Mouse (Mus musculus): ENCODE results near the gene Brd4. TPM values are rescaled to one million over a fixed set of nuclear protein-coding genes. Genes with fewer than 3 reads are reported as not detected.

Gene Brd4
- polyA plus RNA-seq, 1 experiment from 2014 or later: 101 TPM

GRCm38 (mm10) chr17:32165266-32165802, 119.2 kb downstream of the Brd4 start:
- H3K4me1 ChIP-seq (ENCODE audit: control insufficient read depth, insufficient read depth, low read length): peaks cover 24% of the 10 kb centered on the region
- ATAC-seq (ENCODE audit: low FRiP score, low TSS enrichment): peak; percentile 74
- 5% methylated on average over 9 of the region's 9 CpGs for WGBS

GRCm38 (mm10) chr17:32164780-32165179, 119.7 kb downstream of the Brd4 start:
- Histone ChIP-seq H3K4me1 (ENCODE audit: control insufficient read depth, insufficient read depth, low read length) (peaks cover 24% of the 10 kb centered on the region), H3K9me3 (ENCODE audit: control insufficient read depth, low read length) (no peaks in the 10 kb centered on the region), H3K4me2 (ENCODE audit: low read length) (peak overlapping the region; percentile 85), H3K9ac (replicated peaks; ENCODE audit: low read length) (no peak overlapping the region), H3K27me3 (ENCODE audit: control insufficient read depth, insufficient read depth, low read length) (no peaks in the 10 kb centered on the region), H3K27ac (replicated peaks; ENCODE audit: low read depth, low read length) (peak overlapping the region; percentile 84; the same call in 1 of the 2 replicates), H3K36me3 (ENCODE audit: control insufficient read depth, insufficient read depth, low read length) (no peaks in the 10 kb centered on the region), H3K4me3 (replicated peaks; ENCODE audit: low read depth, low read length) (no peak overlapping the region)
- DNase-seq (no peak), ATAC-seq (ENCODE audit: low FRiP score, low TSS enrichment) (no peak)

More at GRCm38 (mm10) chr17:32165266-32165802, 119.2 kb downstream of the Brd4 start:
- Histone ChIP-seq H3K36me3 (ENCODE audit: control insufficient read depth, insufficient read depth, low read length) (no peaks in the 10 kb centered on the region), H3K4me3 (replicated peaks; ENCODE audit: low read depth, low read length) (peak overlapping the region; percentile 49), H3K27me3 (ENCODE audit: control insufficient read depth, insufficient read depth, low read length) (no peaks in the 10 kb centered on the region), H3K9me3 (ENCODE audit: control insufficient read depth, low read length) (no peaks in the 10 kb centered on the region), H3K27ac (replicated peaks; ENCODE audit: low read depth, low read length) (peak overlapping the region; percentile 84), H3K4me2 (ENCODE audit: low read length) (peak overlapping the region; percentile 85), H3K9ac (replicated peaks; ENCODE audit: low read length) (peak overlapping the region; percentile 70)
- DNase-seq: no peak

- peaks cover 24% of the 10 kb centered on the region for H3K4me1 ChIP-seq (ENCODE audit: control insufficient read depth, insufficient read depth, low read length)
- no peaks in the 10 kb centered on the region for H3K9me3 ChIP-seq (ENCODE audit: control insufficient read depth, low read length)
- H3K4me3 ChIP-seq (replicated peaks; ENCODE audit: low read depth, low read length): no peak overlapping the region
- H3K27ac ChIP-seq (replicated peaks; ENCODE audit: low read depth, low read length): 0 out of 2 replicates have a peak overlapping the region, but pooled peaks have one; percentile 6
- ATAC-seq (ENCODE audit: low FRiP score, low TSS enrichment): no peak
- no peaks in the 10 kb centered on the region for H3K36me3 ChIP-seq (ENCODE audit: control insufficient read depth, insufficient read depth, low read length)
- H3K4me2 ChIP-seq (ENCODE audit: low read length): peak overlapping the region; percentile 17; the same call in 1 of the 2 replicates
- H3K27me3 ChIP-seq (ENCODE audit: control insufficient read depth, insufficient read depth, low read length): no peaks in the 10 kb centered on the region
- H3K9ac ChIP-seq (replicated peaks; ENCODE audit: low read length): no peak overlapping the region
- WGBS: 57% methylated on average over 6 of the region's 6 CpGs
- peak; percentile 41 for DNase-seq
These were observed 120.4 kb downstream of the Brd4 start for GRCm38 (mm10) chr17:32163910-32164650.

- H3K4me2 ChIP-seq (ENCODE audit: low read length): peak overlapping the region; percentile 93
- no peaks in the 10 kb centered on the region for H3K9me3 ChIP-seq (ENCODE audit: control insufficient read depth, low read length)
- no peaks in the 10 kb centered on the region for H3K27me3 ChIP-seq (ENCODE audit: control insufficient read depth, insufficient read depth, low read length)
- H3K4me1 ChIP-seq (ENCODE audit: control insufficient read depth, insufficient read depth, low read length): peaks cover 24% of the 10 kb centered on the region
- H3K36me3 ChIP-seq (ENCODE audit: control insufficient read depth, insufficient read depth, low read length): 0 out of 2 replicates have a peak, but pooled peaks cover 2% of the 10 kb centered on the region
- H3K4me3 ChIP-seq (replicated peaks; ENCODE audit: low read depth, low read length): peak overlapping the region; percentile 59
- 2% methylated on average over 58 of the region's 58 CpGs for WGBS
- peak overlapping the region; percentile 67 for H3K9ac ChIP-seq (replicated peaks; ENCODE audit: low read length)
- DNase-seq (peak; percentile 86), ATAC-seq (ENCODE audit: low FRiP score, low TSS enrichment) (0 out of 2 replicates have a peak, but pooled peaks have one; percentile 13)
- H3K27ac ChIP-seq (replicated peaks; ENCODE audit: low read depth, low read length): peak overlapping the region; percentile 20
These were observed 122.2 kb downstream of the Brd4 start for GRCm38 (mm10) chr17:32162112-32162850.

GRCm38 (mm10) chr17:32160882-32161281, 123.6 kb downstream of the Brd4 start:
- Histone ChIP-seq H3K9ac (replicated peaks; ENCODE audit: low read length) (no peak overlapping the region), H3K9me3 (ENCODE audit: control insufficient read depth, low read length) (no peaks in the 10 kb centered on the region), H3K27ac (replicated peaks; ENCODE audit: low read depth, low read length) (no peak overlapping the region), H3K4me1 (ENCODE audit: control insufficient read depth, insufficient read depth, low read length) (peaks cover 13% of the 10 kb centered on the region), H3K36me3 (ENCODE audit: control insufficient read depth, insufficient read depth, low read length) (peaks cover 2% of the 10 kb centered on the region; the same call in 1 of the 2 replicates), H3K27me3 (ENCODE audit: control insufficient read depth, insufficient read depth, low read length) (no peaks in the 10 kb centered on the region), H3K4me2 (ENCODE audit: low read length) (no peak overlapping the region), H3K4me3 (replicated peaks; ENCODE audit: low read depth, low read length) (no peak overlapping the region)
- 90% methylated on average over 4 of the region's 4 CpGs for WGBS
- DNase-seq (no peak), ATAC-seq (ENCODE audit: low FRiP score, low TSS enrichment) (no peak)

GRCm38 (mm10) chr17:32158841-32159240, 125.7 kb downstream of the Brd4 start:
- H3K9me3 ChIP-seq (ENCODE audit: control insufficient read depth, low read length): no peaks in the 10 kb centered on the region
- no peak overlapping the region for H3K9ac ChIP-seq (replicated peaks; ENCODE audit: low read length)
- no peak for ATAC-seq (ENCODE audit: low FRiP score, low TSS enrichment)
- H3K36me3 ChIP-seq (ENCODE audit: control insufficient read depth, insufficient read depth, low read length): peaks cover 10% of the 10 kb centered on the region
- no peaks in the 10 kb centered on the region for H3K27me3 ChIP-seq (ENCODE audit: control insufficient read depth, insufficient read depth, low read length)
- no peak overlapping the region for H3K4me3 ChIP-seq (replicated peaks; ENCODE audit: low read depth, low read length)
- no peak overlapping the region for H3K4me2 ChIP-seq (ENCODE audit: low read length)
- 91% methylated on average over 13 of the region's 13 CpGs for WGBS
- H3K27ac ChIP-seq (replicated peaks; ENCODE audit: low read depth, low read length): no peak overlapping the region
- H3K4me1 ChIP-seq (ENCODE audit: control insufficient read depth, insufficient read depth, low read length): no peaks in the 10 kb centered on the region
- DNase-seq: no peak

- H3K9me3 ChIP-seq (ENCODE audit: control insufficient read depth, low read length): no peaks in the 10 kb centered on the region
- H3K9ac ChIP-seq (replicated peaks; ENCODE audit: low read length): no peak overlapping the region
- peaks cover 27% of the 10 kb centered on the region for H3K36me3 ChIP-seq (ENCODE audit: control insufficient read depth, insufficient read depth, low read length)
- H3K4me3 ChIP-seq (replicated peaks; ENCODE audit: low read depth, low read length): no peak overlapping the region
- no peak for ATAC-seq (ENCODE audit: low FRiP score, low TSS enrichment)
- H3K4me2 ChIP-seq (ENCODE audit: low read length): no peak overlapping the region
- WGBS: 93% methylated on average over 8 of the region's 8 CpGs
- no peaks in the 10 kb centered on the region for H3K27me3 ChIP-seq (ENCODE audit: control insufficient read depth, insufficient read depth, low read length)
- no peak overlapping the region for H3K27ac ChIP-seq (replicated peaks; ENCODE audit: low read depth, low read length)
- no peak for DNase-seq
- H3K4me1 ChIP-seq (ENCODE audit: control insufficient read depth, insufficient read depth, low read length): no peaks in the 10 kb centered on the region
These were observed 137.8 kb downstream of the Brd4 start for GRCm38 (mm10) chr17:32146718-32147117.

Data from midbrain, embryonic 14.5 days (tissue).